Mouse (Mus musculus) limb, embryonic 11.5 days (tissue): ENCODE results near the gene Supv3l1. TPM values are rescaled to one million over a fixed set of nuclear protein-coding genes. Genes with fewer than 3 reads are reported as not detected.

Experiments used
- ATAC-seq: fragments of 200-750 bp; cut with Nextera tagmentation; 2 replicates; pipeline ENCODE4 v1.8.0; 2017; ENCODE audit warnings: low read depth; ENCODE audit not compliant: insufficient number of reproducible peaks, low FRiP score, low TSS enrichment
- DNase-seq: peaks from one replicate; pipeline ENCODE4 v3.0.0-alpha.2; 2015; ENCODE audit warnings: low spot score
- H3K27ac ChIP-seq: fragments of 300-500 bp; sonication (generic); replicated peaks from 2 replicates; pipeline ENCODE4 v1.5.1; 2014; ENCODE audit warnings: low read depth, mild to moderate bottlenecking, low read length
- H3K27me3 ChIP-seq: fragments of 300-500 bp; sonication (generic); 2 replicates; pipeline ENCODE4 v1.6.1; 2014; ENCODE audit warnings: mild to moderate bottlenecking, low read length, mixed read lengths; ENCODE audit not compliant: control insufficient read depth, insufficient read depth
- H3K36me3 ChIP-seq: fragments of 300-500 bp; sonication (generic); 2 replicates; pipeline ENCODE4 v1.6.1; 2014; ENCODE audit warnings: mild to moderate bottlenecking, low read length, moderate library complexity, mixed read lengths; ENCODE audit not compliant: control insufficient read depth, insufficient read depth
- H3K4me1 ChIP-seq: fragments of 300-500 bp; sonication (generic); 2 replicates; pipeline ENCODE4 v1.6.1; 2014; ENCODE audit warnings: low read length, mixed read lengths; ENCODE audit not compliant: control insufficient read depth, insufficient read depth
- H3K4me2 ChIP-seq: fragments of 300-500 bp; sonication (generic); 2 replicates; pipeline ENCODE4 v1.6.1; 2014; ENCODE audit warnings: low read depth, mild to moderate bottlenecking, moderate library complexity; ENCODE audit not compliant: severe bottlenecking
- H3K4me3 ChIP-seq: fragments of 300-500 bp; sonication (generic); 2 replicates; pipeline ENCODE4 v1.5.1; 2014; ENCODE audit warnings: low read depth, low read length
- H3K9ac ChIP-seq: fragments of 300-500 bp; sonication (generic); 2 replicates; pipeline ENCODE4 v1.6.1; 2014; ENCODE audit warnings: mild to moderate bottlenecking, low read length
- H3K9me3 ChIP-seq: fragments of 300-500 bp; sonication (generic); 2 replicates; pipeline ENCODE4 v1.6.1; 2016; ENCODE audit warnings: low read length; ENCODE audit not compliant: control insufficient read depth
- WGBS: fragments of 180-500 bp; shearing (Covaris S2); extraction: QIAGEN DNeasy Blood & Tissue Kit; methylation state at CpG from one replicate; pipeline ENCODE4 v1.1.7; 2014; 5-methylcytosine and 5-hydroxymethylcytosine counted together
- polyA plus RNA-seq: library from polyadenylated mRNA; unstranded; fragments of >200 nt; fragmentation: Nextera tagmentation; extraction: Ambion mirVana; gene quantifications from 2 replicates; pipeline ENCODE4 v1.2.1, GENCODE M21; 2014

Supv3l1 gene
- polyA plus RNA-seq, 1 experiment from 2014 or later = 30.2 TPM

GRCm38 (mm10) chr10:62422255-62422654, 27.3 kb downstream of the Supv3l1 start, which contains the start of gene Hkdc1:
Hkdc1 (minus strand) TSS chr10:62422491.
- no peak for ATAC-seq
- 33% methylated on average over 15 of the region's 15 CpGs for WGBS

GRCm38 (mm10) chr10:62421127-62421526, 28.4 kb downstream of the Supv3l1 start:
- H3K9me3 ChIP-seq = no peaks in the 10 kb centered on the region
- H3K4me2 ChIP-seq = no peak overlapping the region
- ATAC-seq (no peak), DNase-seq (no peak)
- no peak overlapping the region for H3K27ac ChIP-seq
- H3K4me3 ChIP-seq = no peak overlapping the region
- no peaks in the 10 kb centered on the region for H3K36me3 ChIP-seq
- no peaks in the 10 kb centered on the region for H3K27me3 ChIP-seq
- H3K4me1 ChIP-seq = peaks cover 4% of the 10 kb centered on the region; the same call in 1 of the 2 replicates
- 94% methylated on average over 3 of the region's 3 CpGs for WGBS
- no peak overlapping the region for H3K9ac ChIP-seq

More at GRCm38 (mm10) chr10:62422255-62422654, 27.3 kb downstream of the Supv3l1 start, which contains the start of gene Hkdc1:
- Histone ChIP-seq H3K9me3 (no peaks in the 10 kb centered on the region), H3K4me2 (no peak within 1 kb of the TSS), H3K27ac (no peak within 1 kb of the TSS), H3K27me3 (no peaks in the 10 kb centered on the region), H3K36me3 (no peaks in the 10 kb centered on the region), H3K9ac (no peak within 1 kb of the TSS), H3K4me3 (no peak within 1 kb of the TSS), H3K4me1 (peaks cover 6% of the 10 kb centered on the region; the same call in 1 of the 2 replicates)
- DNase-seq = peak; percentile 41

GRCm38 (mm10) chr10:62420399-62420798, 29.1 kb downstream of the Supv3l1 start:
- peaks cover under 1% of the 10 kb centered on the region; the same call in 1 of the 2 replicates for H3K4me1 ChIP-seq
- 82% methylated on average over 6 of the region's 6 CpGs for WGBS
- DNase-seq (no peak), ATAC-seq (no peak)
- H3K27me3 ChIP-seq = no peaks in the 10 kb centered on the region
- H3K27ac ChIP-seq = no peak overlapping the region
- H3K9me3 ChIP-seq = no peaks in the 10 kb centered on the region
- H3K36me3 ChIP-seq = no peaks in the 10 kb centered on the region
- no peak overlapping the region for H3K4me2 ChIP-seq
- H3K9ac ChIP-seq = no peak overlapping the region
- no peak overlapping the region for H3K4me3 ChIP-seq

- ATAC-seq = no peak
- no peaks in the 10 kb centered on the region for H3K4me1 ChIP-seq
- H3K4me2 ChIP-seq = no peak overlapping the region
- 73% methylated on average over 5 of the region's 5 CpGs for WGBS
- no peak overlapping the region for H3K9ac ChIP-seq
- H3K27me3 ChIP-seq = no peaks in the 10 kb centered on the region
- H3K9me3 ChIP-seq = no peaks in the 10 kb centered on the region
- H3K27ac ChIP-seq = no peak overlapping the region
- no peak overlapping the region for H3K4me3 ChIP-seq
- DNase-seq = no peak
- no peaks in the 10 kb centered on the region for H3K36me3 ChIP-seq
Observed at GRCm38 (mm10) chr10:62419422-62419821, 30.1 kb downstream of the Supv3l1 start.

- no peak for DNase-seq
- 74% methylated on average over 7 of the region's 7 CpGs for WGBS
- H3K9ac ChIP-seq = no peak overlapping the region
- H3K27ac ChIP-seq = no peak overlapping the region
- H3K9me3 ChIP-seq = no peaks in the 10 kb centered on the region
- H3K4me1 ChIP-seq = no peaks in the 10 kb centered on the region
- no peaks in the 10 kb centered on the region for H3K36me3 ChIP-seq
- no peak overlapping the region for H3K4me2 ChIP-seq
- no peak for ATAC-seq
- H3K27me3 ChIP-seq = no peaks in the 10 kb centered on the region
- H3K4me3 ChIP-seq = no peak overlapping the region
Observed at GRCm38 (mm10) chr10:62418831-62419356, 30.6 kb downstream of the Supv3l1 start.

- Histone ChIP-seq H3K4me1 (peaks cover 5% of the 10 kb centered on the region; the same call in 1 of the 2 replicates), H3K4me2 (no peak overlapping the region), H3K9ac (no peak overlapping the region), H3K9me3 (no peaks in the 10 kb centered on the region), H3K27me3 (no peaks in the 10 kb centered on the region), H3K27ac (no peak overlapping the region), H3K36me3 (no peaks in the 10 kb centered on the region), H3K4me3 (no peak overlapping the region)
- DNase-seq = no peak
- WGBS = 30% methylated on average over 4 of the region's 4 CpGs
- no peak for ATAC-seq
Observed at GRCm38 (mm10) chr10:62413606-62413982, 35.9 kb downstream of the Supv3l1 start.

- no peak for DNase-seq
- Histone ChIP-seq H3K36me3 (no peaks in the 10 kb centered on the region), H3K4me3 (no peak overlapping the region), H3K9me3 (no peaks in the 10 kb centered on the region), H3K4me2 (no peak overlapping the region), H3K27me3 (no peaks in the 10 kb centered on the region), H3K27ac (no peak overlapping the region), H3K4me1 (peaks cover 5% of the 10 kb centered on the region; the same call in 1 of the 2 replicates), H3K9ac (no peak overlapping the region)
- no peak for ATAC-seq
- WGBS = 14% methylated on average over 8 of the region's 8 CpGs
Observed at GRCm38 (mm10) chr10:62412906-62413605, 36.5 kb downstream of the Supv3l1 start.

- WGBS = 73% methylated on average over 19 of the region's 19 CpGs
- DNase-seq (no peak), ATAC-seq (no peak)
Observed at GRCm38 (mm10) chr10:62411431-62412410, 37.8 kb downstream of the Supv3l1 start.

More at GRCm38 (mm10) chr10:62411431-62412410, 37.8 kb downstream of the Supv3l1 start:
- H3K27ac ChIP-seq = no peak overlapping the region
- peaks cover 5% of the 10 kb centered on the region; the same call in 1 of the 2 replicates for H3K4me1 ChIP-seq
- no peaks in the 10 kb centered on the region for H3K9me3 ChIP-seq
- H3K9ac ChIP-seq = no peak overlapping the region
- H3K36me3 ChIP-seq = no peaks in the 10 kb centered on the region
- no peaks in the 10 kb centered on the region for H3K27me3 ChIP-seq
- no peak overlapping the region for H3K4me2 ChIP-seq
- no peak overlapping the region for H3K4me3 ChIP-seq
